Mouse (Mus musculus) urinary bladder, postnatal 14 days (tissue): ENCODE results near the gene Ano3.

Experiments used
- DNase-seq: peaks from one replicate; pipeline ENCODE4 v3.0.0; 2021; ENCODE audit warnings: low spot score

The Ano3 gene

DNA sequence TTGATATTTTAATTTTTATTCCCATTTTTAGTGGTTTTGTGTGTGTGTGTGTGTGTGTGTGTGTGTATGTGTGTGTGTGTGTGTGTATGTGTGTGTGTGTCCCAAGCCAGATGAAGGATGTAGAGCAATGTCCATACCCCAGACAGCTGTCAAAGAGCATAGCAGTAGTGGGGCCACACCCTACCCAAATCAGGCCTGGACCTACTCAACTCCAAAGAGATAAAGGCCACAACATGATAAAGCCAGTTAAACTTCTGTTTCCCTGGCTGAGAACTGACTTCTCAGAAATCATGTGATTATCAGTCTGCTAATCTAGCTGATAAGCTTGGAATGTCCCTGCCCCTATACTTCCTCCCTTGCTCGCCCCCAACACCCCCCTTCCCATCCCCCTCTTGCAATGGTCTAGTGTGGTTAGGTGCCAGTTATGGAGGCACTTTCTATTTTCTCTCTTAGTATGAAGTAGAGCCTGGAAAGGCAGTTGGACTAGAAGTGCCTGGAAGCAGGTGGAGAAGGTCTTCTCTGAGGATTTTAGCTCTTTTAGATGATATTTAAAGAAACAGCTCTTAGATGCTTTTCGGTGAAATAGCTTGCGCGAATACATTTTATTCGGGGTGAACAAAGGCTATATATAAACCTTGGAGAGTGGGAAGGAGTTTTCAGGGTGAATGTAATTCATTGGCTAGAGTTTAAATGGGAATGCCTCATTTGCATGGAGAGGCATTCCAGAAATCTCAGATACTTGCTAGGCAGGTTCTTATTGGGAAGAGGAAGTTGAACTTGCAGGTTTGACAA, 144.2 kb downstream of the Ano3 start:
- DNase-seq, result no peak

DNA sequence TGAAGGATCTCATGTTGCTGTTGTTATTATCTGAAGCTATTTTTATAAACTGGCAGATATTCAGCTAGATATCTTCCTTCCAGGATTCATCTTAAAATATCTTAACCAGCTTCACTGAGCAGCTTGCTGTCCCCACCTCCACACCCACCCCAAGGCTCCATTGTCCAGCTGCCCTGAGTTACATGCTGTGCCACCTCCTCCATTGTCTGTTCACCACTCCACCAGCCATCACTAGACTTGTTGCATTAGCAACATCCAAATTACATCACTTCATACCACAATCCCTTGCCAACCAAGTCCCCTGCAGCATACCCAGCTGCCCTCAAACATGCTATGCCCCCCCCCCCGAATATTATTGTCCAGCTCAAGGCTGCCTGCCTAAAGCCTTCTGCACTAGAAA, 154.8 kb downstream of the Ano3 start:
- DNase-seq, result no peak

DNA sequence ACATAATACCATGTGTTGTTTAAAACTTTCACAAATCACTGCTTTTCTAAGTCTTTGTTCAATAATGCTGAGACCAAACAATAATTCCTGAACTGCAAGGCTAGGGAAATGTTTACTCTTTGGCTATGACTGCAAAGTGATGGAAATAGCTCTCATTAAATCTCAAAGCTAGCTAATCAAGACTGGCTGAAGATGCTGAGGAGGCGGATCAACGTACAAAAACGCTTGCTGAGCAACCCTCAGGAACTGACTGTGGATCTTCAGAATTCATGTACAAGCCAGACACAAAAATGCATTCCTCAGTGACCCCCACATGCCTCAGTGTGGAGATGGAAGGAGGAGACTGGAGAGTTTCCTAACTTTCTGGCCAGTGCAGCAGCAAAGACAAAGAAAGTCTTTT, 155.3 kb downstream of the Ano3 start:
- DNase-seq, result no peak

DNA sequence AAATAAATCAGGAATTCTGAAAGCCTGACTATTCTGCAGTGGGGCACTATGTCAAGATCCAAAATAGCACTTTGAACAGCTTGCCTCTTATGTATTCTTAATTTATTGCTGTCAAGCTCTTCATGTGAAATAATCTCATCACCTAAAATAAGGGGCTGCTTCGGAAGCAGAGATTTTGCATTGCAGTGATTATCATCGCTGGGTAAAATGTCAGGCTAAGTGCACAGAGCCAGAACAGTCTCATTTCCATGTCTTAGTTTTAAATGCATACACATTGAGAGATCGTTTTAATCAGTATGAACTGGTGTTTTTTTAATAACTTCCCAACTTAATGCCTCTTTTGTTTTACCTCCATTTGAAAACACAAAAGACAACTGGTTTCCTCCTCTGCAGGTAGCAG, 163.3 kb downstream of the Ano3 start:
- DNase-seq, result no peak

DNA sequence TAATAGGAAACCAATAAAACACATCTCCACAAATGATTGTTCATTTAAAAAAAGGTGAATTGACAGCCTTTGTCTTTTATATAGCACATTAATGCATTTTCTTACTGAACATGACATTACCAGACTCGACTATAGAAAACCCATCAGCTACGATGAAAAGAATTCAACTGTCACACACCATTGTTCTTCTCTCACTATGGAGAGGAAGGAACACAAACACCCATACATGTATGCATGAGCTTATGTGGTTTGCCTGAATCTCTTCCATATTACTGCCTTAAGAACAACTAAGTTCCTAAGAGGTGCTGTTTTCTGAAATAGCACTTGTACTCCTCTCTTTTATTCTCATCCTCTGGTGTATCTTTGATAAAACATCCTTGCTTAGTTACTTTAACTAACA, 191.3 kb downstream of the Ano3 start:
- DNase-seq, result no peak

DNA sequence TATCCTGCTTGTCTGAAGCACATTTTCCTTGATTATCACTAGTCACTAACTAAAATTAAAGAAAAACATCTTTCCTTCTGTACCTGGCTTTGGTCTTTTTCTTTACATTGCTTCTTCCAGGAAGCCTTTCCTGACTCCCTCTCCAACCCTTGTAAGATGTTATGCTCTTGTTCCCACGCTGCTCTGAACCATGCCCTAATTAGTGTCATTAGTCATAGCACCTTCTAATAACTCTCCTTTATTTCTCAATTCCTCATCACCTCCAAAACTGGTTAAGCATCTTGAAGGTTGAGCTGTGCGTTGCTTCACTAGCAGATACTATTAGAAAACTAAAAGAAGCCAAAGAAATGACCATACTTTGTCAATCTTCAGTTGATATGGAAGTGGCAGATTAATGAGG, 193.2 kb downstream of the Ano3 start:
- no peak for DNase-seq

DNA sequence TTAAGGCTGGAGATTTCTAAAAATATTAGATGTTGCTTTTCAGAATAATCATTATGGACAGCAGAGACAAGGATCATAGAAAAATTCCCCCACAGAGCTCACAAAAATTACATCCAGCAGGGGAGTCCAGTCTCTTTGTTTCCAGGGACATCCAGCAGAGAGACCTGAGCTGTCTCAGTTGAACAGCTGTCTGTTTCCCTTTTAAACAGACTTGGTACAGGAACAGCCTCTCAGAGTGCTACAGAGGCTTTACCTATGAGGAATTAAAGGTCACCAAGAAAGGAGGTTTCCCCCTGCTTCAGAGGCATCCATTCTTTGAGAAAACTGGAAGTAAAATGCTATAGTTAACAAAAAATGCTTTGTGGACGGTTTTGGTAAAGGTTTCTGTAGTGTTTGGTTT, 210.2 kb downstream of the Ano3 start:
- DNase-seq, result no peak

DNA sequence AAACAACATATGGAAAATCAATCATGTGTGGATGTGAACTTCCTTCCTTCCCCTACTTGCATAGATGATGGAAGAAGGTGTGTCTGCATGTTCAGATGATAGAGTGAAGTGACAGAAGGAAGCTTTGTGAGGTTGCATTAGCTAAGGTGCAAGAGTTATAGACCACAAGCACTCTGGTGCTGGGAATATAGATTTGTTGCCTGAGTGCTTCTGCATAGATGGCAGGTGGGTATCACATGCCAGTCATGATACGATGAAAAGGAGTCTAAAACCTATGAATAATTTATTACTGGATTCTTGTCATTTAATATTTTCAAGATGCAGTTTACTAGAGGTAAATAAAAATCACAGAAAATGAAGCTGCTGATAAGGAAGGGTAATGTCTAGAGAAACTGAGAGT, 210.9 kb downstream of the Ano3 start:
- no peak for DNase-seq

DNA sequence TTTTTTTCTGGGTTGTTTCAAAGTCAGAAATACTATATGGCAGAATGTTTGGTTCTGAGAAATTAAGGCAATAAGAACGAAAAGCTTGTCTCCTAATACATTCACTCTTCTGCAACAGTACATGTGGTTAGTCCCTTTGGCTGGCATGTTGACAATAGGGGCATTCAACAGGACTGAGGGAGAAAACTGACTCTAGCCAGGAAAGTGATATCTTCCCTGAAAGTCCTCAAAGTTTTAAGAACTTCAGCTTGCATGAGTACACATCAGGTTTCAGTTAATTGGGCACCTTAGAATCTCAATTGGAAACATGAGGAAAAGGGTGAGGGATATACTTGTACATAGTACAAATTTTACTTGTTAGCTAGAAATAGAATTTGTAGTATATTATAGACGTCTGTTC, 212.7 kb downstream of the Ano3 start:
- no peak for DNase-seq

DNA sequence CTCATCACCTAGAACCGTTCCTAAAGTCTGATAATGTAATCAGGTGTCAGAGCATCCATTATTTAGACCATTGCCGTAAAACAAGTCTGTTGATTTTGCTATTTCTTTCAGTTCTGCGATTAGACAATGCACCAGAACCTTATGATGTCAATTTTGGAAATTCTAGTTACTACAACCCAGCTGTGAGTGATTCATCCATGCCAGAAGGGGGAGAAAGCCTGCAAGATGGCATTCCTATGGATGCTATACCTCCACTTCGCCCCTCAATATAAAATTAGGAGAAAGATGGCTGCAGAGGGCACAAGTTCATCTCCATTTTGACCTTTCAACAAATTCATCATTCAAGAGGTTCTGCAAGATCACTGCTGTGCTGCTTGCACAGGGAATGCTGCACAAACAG, 213.5 kb downstream of the Ano3 start:
- no peak for DNase-seq

DNA sequence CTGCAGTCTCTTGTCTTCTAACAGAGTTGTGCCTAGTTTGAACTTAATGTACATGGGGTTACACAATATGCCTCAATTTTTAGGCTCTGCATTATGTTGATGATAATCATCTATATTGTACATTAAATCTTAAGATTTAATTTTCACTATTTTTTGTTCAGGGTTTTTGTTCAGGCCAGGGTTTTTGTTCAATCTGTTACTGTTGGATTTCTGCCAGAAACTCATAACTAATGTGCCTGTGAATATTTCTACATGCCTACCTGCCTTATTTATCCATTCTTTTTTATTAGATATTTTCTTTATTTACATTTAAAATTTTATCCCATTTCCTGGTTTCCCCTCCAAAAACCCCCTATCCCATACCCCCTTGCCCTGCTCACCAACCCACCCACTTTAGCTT, 224.6 kb downstream of the Ano3 start:
- no peak for DNase-seq

DNA sequence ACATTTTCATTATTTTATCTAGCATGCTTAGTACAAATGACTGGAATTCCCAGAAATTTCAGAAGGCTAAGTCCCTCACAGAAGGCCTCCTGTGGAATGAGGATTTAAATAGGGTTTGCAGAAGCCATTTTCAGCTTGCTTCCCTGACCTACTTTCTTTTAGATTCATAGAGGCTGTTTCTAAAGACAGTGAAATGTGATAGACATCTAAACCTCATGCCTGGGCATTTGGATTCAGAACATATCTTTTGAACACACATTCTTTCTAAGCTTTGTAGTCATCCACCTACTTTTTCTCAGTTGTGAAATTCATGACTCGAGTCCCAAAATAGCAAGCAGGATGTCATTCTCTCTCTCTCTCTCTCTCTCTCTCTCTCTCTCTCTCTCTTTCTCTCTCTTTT, 228.5 kb downstream of the Ano3 start:
- DNase-seq, result no peak

DNA sequence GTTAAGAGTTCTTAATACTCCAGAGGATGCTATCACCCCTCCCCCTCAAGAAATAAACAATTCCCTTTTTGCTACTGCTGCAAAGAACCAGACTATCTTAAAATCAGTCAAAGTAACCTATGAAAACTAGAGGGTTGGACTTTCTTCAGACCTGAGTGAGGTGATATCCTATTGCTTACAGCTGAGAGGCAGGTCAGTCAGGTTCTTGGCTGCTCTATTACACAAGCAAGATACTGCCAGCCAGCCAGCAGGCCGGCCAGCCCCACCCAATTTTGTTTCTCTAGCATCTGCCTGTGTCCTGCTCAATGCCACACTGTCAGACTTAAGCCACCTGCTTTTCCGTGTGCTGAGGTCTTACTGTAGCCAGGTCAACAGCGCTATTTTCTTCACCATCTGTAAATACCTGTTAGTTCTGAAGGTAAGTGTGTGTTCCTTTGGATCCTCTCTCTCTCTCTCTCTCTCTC, 229.4 kb downstream of the Ano3 start, which contains the start of gene Muc15:
TSS of gene Muc15 (plus strand) at position 51 of the 464 bp plus-strand sequence.
- DNase-seq, result peak; percentile 31

DNA sequence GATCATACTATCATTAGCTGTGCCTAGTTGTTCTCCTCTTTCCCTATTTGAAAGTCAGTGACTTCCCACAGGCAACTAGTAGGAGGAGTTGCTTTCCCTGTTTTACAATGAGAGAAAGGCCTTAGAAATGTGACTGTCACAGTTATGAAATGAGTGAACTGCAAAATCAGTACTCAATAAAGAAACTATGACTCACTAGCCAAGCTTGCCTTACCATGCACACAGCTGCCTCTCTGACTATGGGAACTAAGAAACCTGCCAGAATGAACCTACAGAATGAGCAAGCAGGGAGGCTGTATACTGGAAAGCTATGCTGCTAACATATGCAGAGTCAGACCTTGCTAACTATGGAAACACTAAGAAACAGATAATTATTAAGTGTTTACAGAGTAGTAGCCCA, 231.7 kb downstream of the Ano3 start:
- no peak for DNase-seq

DNA sequence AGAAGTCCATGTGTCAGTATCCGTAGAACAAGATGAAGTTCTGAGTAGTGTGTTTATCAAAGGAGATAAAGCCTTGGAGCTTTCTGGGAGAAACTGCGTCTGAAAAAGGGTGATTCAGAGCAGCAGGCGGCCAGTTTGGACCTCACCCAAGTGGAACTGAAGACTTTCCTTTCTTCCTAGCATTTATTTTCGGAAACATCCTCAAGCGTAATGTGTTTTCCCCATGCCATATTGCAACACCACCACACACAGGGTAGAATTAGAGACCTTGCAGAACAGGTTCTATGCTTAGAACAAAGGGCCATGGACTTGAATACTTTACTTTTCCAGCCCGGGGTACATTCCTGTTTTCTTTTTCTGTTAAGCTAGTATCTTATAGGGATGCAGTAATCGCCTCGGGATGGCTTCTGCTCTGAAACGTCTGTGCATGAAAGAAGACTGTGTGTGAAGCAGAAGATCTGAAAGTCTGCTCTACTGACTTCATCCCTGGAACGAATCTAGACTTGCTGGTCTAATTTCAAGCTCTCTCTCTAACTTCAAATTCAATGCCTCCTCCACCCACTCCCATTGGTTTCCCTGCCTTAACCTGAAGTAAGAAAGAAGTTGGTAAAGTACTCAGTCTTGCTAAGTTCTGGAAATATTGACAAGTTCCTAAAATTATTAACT, 240.5 kb downstream of the Ano3 start:
- DNase-seq, result peak; percentile 56

DNA sequence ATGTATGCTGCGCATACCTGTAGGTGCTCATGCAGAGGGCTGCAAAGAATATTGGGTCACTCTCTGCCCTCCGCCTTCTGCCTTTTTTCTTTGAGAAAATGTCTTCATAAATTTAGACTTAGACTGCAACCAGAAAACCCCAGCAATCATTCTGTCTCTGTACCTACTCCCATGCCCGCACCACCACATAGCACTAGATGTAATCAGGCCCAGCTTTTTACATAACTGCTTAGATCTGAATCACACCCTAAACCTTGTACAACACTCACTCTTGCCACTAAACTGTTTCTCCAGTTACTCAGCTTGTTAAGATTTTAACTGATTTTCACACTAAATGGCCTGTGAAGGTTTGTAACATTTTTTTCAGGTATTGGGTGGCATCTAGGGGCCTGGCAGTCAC, 241.3 kb downstream of the Ano3 start:
- no peak for DNase-seq

DNA sequence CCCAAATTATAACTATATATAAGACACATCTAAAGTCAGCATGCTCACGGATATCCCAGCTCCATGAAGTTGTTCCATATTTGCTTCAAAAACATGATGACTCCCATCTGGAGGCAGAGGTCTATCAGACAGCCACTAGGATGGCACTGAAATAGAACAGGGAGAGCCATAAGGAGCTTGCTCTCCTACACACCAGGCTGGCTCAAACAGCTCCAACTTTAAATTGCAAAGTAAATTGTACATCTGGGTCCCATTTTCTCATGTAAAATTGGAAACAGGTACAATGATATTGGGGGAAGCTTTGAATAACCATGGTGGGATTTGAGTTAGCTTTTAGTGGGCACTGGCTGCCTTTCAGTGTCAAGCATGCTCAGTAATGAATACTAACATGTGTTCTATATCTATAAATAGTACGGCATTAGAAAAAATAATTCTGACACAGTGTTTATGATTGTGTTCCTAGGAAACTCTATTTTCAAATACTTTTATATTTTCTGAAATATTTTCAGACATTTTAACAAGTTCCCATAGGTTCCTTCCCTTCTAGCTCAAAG, 279.6 kb downstream of the Ano3 start:
- no peak for DNase-seq

DNA sequence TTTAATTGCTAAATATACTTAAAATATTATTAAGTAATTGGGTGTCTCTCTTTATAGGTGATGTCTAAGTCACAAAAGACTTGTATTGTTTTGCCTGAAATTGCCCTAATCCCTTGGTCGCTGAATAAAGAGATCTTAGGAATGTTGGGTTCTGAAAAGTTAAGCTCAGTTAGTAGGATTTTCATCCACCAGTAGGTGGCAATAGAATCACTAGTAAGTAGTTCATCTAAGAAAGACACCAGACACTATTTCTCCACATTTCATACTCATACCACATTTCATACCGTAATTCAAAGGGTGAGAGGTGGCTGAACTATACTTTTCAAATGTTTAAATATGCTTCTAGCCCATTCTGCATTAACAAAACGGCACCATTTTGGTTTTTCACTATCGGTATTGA, 287.4 kb downstream of the Ano3 start:
- no peak for DNase-seq

DNA sequence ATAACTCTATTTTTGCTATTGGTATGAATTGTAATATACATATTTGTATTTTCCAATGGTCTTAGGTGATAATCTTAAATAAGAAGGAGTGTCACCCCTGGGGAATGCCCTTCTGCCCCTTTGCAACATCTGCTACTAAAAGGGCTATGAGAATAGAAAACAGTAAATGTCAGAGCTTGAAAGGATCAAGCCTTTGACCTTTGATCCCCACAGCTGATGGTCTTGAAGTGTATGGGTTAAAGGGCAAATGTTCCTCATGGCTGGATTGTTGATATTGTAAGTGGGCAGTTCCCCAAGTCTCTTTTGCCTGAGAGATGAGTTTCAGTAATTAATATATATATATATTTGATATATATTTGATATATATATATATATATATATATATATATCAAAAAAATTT, 305.9 kb downstream of the Ano3 start:
- no peak for DNase-seq

DNA sequence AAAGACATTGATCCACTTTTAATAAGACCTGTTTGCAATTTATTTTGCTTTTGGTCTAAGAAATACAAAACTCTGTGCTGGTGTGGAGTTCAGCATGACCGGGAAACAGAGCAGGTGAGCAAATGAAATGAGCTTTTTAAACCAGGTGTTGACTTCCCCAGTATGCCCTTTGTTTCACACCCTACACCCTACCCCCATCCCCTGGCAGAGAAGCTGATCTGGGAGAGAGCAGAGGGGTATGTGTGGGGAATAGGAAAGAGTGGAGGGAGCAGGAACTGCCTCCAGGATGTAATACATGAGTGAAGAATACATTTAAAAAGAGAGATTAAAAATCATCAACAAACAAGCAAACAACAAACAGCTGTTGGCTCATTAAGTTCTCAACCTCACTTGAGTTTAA, 306.4 kb downstream of the Ano3 start:
- no peak for DNase-seq
